Mouse (Mus musculus): ENCODE results near the gene Arhgap17.

Arhgap17 gene

GRCm38 (mm10) chr7:123368778-123369746 lies 653 bp downstream of the Arhgap17 start:
- DNase-seq (ENCODE audit: low read depth, low spot score): peak; percentile 45

GRCm38 (mm10) chr7:123368187-123368586 lies 1.5 kb downstream of the Arhgap17 start:
- DNase-seq (ENCODE audit: low read depth, low spot score): no peak

GRCm38 (mm10) chr7:123367218-123368150 lies 2.2 kb downstream of the Arhgap17 start:
- DNase-seq (ENCODE audit: low read depth, low spot score): peak; percentile 80

- no peak for DNase-seq (ENCODE audit: low read depth, low spot score)
Measured at GRCm38 (mm10) chr7:123366806-123367205, 2.9 kb downstream of the Arhgap17 start.

GRCm38 (mm10) chr7:123365876-123366741 lies 3.6 kb downstream of the Arhgap17 start:
- DNase-seq (ENCODE audit: low read depth, low spot score): peak; percentile 67

- peak; percentile 84 for DNase-seq (ENCODE audit: low read depth, low spot score)
Measured at GRCm38 (mm10) chr7:123363971-123364370, 5.7 kb downstream of the Arhgap17 start.

GRCm38 (mm10) chr7:123362806-123363205 lies 6.9 kb downstream of the Arhgap17 start:
- no peak for DNase-seq (ENCODE audit: low read depth, low spot score)

- DNase-seq (ENCODE audit: low read depth, low spot score): no peak
Measured at GRCm38 (mm10) chr7:123361229-123361980, 8.3 kb downstream of the Arhgap17 start.

- DNase-seq (ENCODE audit: low read depth, low spot score): no peak
Measured at GRCm38 (mm10) chr7:123360185-123360584, 9.5 kb downstream of the Arhgap17 start.

- peak; percentile 79 for DNase-seq (ENCODE audit: low read depth, low spot score)
Measured at GRCm38 (mm10) chr7:123359101-123359500, 10.6 kb downstream of the Arhgap17 start.

- no peak for DNase-seq (ENCODE audit: low read depth, low spot score)
Measured at GRCm38 (mm10) chr7:123356158-123356557, 13.6 kb downstream of the Arhgap17 start.

- no peak for DNase-seq (ENCODE audit: low read depth, low spot score)
Measured at GRCm38 (mm10) chr7:123354851-123355250, 14.9 kb downstream of the Arhgap17 start.

GRCm38 (mm10) chr7:123354392-123354791 lies 15.3 kb downstream of the Arhgap17 start:
- no peak for DNase-seq (ENCODE audit: low read depth, low spot score)

- no peak for DNase-seq (ENCODE audit: low read depth, low spot score)
Measured at GRCm38 (mm10) chr7:123353879-123354278, 15.8 kb downstream of the Arhgap17 start.

GRCm38 (mm10) chr7:123353081-123353480 lies 16.6 kb downstream of the Arhgap17 start:
- DNase-seq (ENCODE audit: low read depth, low spot score): peak; percentile 33

- DNase-seq (ENCODE audit: low read depth, low spot score): peak; percentile 59
Measured at GRCm38 (mm10) chr7:123350243-123350642, 19.5 kb downstream of the Arhgap17 start.

- DNase-seq (ENCODE audit: low read depth, low spot score): peak; percentile 56
Measured at GRCm38 (mm10) chr7:123349813-123350212, 19.9 kb downstream of the Arhgap17 start.

GRCm38 (mm10) chr7:123346631-123347290 lies 23.0 kb downstream of the Arhgap17 start:
- DNase-seq (ENCODE audit: low read depth, low spot score): no peak

- DNase-seq (ENCODE audit: low read depth, low spot score): no peak
Measured at GRCm38 (mm10) chr7:123345041-123345544, 24.6 kb downstream of the Arhgap17 start.

All from brain, adult 2 months (tissue).